Mouse (Mus musculus) R1 (cell line): ENCODE data around the gene AY761185.
A peak's percentile ranks its signal among the peaks of the same experiment; 100 is the strongest.

Experiments
- DNase-seq: peaks from one replicate; pipeline ENCODE4 v3.0.0-alpha.2; 2018; ENCODE audit warnings: low read depth, low spot score

AY761185 gene

GRCm38 (mm10) chr8:20944610-20945009, at the start of gene AY761185:
Gene AY761185, minus strand, starts transcription at chr8:20944710.
- DNase-seq = no peak

GRCm38 (mm10) chr8:20994042-20994441, 49.5 kb upstream of the AY761185 start:
- DNase-seq = peak; percentile 74

GRCm38 (mm10) chr8:20979846-20980245, 35.3 kb upstream of the AY761185 start:
- DNase-seq = peak; percentile 70

GRCm38 (mm10) chr8:20964531-20964930, 20.0 kb upstream of the AY761185 start:
- no peak for DNase-seq

GRCm38 (mm10) chr8:20921971-20922370, 22.5 kb downstream of the AY761185 start, which contains the start of gene Gm6040:
Gene Gm6040, minus strand, starts transcription at chr8:20922071.
- no peak for DNase-seq

GRCm38 (mm10) chr8:20912288-20912687, 32.2 kb downstream of the AY761185 start:
- DNase-seq = no peak

GRCm38 (mm10) chr8:20908256-20908655, 36.3 kb downstream of the AY761185 start:
- DNase-seq = no peak

GRCm38 (mm10) chr8:20907119-20907518, 37.4 kb downstream of the AY761185 start:
- DNase-seq = no peak

- DNase-seq = no peak
Observed at GRCm38 (mm10) chr8:20902527-20902926, 42.0 kb downstream of the AY761185 start, which contains the start of gene Gm15056. Gene Gm15056, minus strand, starts transcription at chr8:20902627.
